Mouse (Mus musculus) lung, postnatal 4 days (tissue): ENCODE results near the gene Aldh1l1.

Source experiments
- DNase-seq, 2 experiments: peaks; one replicate each; pipeline ENCODE4 v3.0.0; 2021

Gene Aldh1l1

DNA sequence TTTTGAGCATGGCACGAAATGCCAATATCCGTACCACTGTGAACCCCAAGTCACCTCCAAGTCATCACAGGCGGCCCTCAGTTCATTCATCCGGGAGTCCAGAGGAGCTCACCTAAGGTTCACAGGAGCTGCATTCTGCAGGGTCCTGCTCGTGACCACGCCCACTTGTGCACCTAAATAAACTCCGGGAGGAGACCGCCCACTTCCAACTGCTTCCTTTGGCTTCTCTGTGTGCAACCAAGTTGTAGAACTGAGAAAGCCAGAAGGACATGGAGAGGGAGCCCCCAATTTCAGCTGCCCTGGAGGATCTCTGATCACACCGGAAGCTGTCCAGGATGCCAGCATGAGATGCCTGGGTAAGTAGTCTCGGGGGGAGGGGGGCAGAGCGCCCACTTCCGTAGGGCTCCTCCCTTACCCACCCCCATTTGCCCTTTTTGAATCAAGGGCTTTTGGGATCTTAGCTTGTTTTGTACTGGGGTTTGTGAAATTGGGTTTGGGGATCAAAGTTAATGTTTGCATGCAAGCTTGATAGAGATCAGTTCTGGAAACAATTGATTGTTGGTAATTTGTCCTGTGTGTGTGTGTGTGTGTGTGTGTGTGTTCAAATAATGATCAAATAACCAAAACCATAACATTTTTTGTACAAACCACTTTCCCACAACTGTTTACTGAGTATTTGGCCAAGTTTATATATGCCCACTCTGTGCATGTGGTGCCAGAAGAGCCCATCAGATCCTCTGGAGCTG lies at the start of gene Aldh1l1:
Gene Aldh1l1 (plus strand): TSS at position 252 of the 746 bp plus-strand sequence.
- no peak for DNase-seq

DNA sequence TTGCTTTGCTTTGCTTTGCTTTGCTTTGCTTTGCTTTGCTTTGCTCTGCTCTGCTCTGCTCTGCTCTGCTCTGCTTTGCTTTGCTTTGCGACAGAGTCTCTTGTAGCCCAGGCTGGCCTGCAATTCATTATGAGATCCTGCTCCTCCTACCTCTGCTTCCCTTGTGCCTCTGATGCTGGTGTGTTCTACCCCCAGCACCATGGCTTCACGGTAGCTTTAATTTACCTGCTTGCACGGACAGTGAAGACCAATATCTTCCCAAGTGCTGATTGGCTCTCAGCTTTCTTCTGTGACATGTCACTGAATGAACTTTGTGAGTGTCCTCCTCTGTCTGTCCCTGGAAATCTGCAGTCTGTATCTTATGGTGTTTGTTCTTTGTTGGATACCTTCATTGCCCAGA lies 49.2 kb upstream of the Aldh1l1 start:
- no peak for DNase-seq

DNA sequence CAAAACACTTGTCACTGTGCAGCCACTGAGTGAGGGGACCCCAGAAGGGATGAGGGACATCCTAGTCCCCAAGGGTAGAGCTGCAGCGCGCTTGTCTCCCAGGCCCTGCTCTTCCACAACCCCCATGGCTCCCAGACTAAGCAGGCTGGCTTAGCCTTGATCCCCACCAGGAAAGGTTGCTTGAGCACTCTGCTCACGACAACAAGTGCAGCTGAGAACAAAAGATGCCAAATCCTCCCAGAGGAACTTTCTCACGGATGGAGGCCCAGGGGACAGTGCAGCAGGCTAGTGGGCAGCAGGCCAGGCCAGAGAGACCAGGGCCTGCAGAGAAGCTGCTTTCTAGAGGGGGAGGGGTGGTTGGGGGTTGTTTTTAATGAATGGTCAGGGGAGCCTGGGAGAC lies 39.3 kb upstream of the Aldh1l1 start:
- DNase-seq = no peak

DNA sequence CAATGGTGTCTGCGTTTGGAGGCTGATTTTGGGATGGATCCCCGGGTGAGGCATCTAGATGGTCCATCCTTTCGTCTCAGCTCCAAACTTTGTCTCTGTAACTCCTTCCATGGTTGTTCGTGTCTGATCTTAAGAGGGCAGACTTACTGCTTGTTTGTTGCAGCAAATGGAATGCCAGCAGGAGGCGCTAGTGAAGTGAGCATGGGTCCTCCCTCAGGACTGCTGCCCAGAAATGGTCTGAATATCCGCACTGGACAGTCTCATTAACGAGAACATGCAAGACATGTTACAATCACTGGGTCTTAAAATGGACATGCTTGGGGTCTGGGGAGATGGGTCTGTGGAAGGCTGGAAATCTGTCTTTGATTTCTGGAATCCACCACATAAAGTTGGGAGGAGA lies 36.0 kb upstream of the Aldh1l1 start:
- DNase-seq = peak; percentile 83 to 88

DNA sequence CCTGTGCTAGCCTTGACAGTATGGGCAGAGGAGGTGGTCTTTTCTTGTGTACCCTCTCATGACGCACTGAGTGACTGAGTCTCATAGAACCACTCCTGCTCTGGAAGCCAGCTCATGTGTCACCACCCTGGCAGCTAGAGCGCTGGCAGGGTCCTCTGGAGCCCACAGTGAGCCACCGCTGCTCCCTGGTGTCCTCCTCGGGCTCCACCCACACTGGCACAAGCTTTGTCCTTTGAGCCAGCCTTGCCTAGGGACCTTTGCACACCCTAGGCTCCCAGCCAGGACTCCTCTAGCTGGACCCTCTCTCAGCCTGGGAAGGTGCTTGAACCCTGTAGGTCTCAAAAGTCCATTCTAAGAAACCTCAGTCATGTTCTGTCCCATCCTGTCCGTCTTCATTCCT lies 35.5 kb upstream of the Aldh1l1 start:
- peak; percentile 45 to 70 for DNase-seq

DNA sequence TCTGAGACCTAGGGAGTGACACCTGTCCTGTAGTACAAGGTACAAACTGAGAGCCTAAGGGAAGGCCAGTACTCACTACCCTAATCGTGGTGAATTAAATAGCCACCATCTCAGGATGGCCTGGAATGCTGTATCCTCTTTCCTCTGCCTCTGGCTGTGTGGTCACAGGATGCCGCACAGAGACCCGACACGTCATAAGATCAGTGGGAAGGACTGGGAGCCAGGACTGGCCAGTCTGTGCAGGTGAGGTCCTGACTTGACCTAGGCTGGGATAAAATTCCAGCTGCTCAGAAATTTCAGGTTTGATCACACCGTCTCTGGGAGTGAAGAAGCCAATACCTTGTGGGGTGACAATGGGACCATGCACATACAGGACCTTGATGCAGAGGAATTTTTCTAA lies 34.7 kb upstream of the Aldh1l1 start:
- no peak for DNase-seq

DNA sequence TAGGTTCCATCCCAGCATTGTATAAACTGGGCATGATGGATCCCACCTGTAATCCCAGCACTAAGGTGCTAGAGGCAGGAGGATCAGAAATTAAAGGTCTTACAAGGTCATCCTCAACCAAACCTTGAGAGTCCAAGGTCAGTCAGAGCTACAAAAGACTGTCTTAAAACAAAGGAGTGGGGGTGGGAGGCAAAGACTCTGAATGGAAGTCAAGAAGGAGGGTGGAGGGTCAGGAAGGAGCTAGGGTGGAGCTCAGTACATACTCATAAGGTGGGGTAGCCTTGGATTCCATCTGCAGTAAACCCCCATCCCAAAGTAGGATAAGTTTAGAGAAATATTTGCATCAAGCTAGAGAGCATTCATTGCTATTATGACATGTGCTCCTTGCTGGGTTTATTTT lies 33.6 kb upstream of the Aldh1l1 start:
- DNase-seq = no peak

DNA sequence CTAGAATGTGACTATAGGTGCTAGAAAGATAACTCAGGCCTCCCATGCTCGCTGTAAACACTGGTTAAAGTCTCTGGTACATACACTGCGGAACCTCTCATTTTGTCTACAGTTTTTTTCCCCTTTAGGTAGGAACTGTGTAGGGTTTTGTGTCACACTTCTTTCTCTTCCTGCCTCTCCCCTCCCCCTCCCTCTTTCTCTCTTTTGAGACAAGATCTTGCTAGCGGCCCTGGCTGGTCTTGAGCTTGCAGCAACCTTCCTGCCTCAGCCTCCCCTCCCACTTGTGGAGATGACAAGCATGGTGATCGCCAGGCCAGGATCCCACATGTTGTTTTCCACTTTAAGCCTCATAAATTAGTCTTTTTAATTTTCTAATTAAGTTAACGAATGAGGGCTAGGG lies 32.5 kb upstream of the Aldh1l1 start:
- DNase-seq = no peak

DNA sequence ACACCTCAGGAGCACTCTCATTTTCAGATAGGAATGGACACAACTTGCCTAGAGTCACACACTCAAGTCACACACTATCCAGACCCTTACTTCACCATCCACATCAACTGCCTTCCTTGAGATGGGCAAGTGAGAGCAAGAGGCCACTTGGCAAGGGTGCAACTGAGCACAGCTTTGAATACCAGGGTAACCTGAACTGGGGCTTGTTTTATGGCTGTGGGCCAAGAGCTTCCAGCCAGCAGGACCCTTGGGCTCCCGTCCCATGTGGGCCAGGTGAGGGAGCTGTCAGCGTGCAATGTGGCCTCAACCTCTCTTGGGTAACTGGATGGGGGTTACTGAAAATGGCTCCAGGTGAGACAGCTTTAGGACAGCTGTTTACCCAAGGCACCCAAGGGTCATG lies 28.8 kb upstream of the Aldh1l1 start:
- peak in 1 of 2 experiments; percentile 43 for DNase-seq

DNA sequence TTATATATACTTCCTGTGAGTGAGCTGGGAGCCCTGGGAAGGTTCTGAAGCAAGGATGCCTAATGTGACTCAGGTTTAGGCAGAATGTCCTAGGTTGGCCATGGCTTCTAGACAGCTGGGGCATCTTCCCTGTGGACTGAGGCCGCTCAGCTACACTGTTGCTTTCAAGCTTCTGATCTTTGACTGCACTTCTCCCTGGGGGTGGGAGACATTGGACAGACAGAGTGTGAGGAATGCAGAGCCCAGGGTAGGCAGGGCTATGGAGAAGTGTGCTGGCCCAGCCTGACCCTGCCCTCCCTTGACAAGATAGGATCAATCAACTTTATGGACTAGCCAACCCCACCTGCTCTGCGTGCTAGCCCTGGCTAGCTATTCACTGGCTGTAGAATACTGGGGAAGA lies 25.0 kb upstream of the Aldh1l1 start:
- DNase-seq = no peak

DNA sequence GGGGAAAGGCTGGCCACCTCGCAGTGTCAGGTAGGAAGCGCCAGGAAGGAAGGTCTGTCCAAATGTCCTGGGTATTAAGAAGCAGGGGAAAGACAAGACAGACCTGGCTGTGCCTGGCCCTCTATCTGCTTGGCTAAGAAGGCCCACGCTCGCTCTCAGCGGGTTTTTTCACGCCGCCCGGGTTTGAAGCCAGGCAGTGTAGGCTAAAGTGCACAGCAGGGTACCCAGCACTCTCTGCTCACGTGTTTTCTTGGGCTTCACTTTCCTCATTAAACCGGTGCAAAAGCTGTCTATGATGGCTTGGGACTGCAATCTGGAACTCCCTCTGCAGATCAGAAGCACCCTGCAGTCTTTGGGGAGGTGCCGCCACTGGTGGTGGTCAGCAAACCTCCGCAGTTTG lies 24.5 kb upstream of the Aldh1l1 start:
- no peak for DNase-seq

DNA sequence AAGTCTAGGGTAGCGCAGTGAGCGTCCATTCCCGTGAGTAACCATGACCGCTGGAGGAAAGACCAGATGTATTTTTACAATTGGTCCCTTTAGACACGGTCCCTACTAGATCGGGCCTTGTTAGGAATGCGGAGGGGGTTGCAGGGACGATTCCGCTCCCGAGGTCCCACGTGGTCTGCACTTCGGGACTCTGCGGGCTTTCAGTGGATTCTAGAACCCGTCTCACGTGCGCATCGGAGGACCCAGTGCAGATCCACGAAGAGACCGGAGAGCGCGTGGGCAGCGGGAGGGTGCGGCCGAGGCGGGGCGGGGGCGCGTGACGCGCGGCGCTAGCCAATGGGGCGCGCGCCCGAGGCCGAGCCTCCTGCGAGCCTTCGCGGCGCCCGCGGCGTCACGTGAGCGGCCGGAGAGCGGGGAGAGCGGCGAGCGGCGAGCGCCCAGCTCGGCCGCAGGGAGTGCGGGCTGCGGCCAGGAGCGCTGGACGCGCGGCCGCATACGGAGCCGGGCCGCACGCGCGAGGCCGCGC lies 24.0 kb upstream of the Aldh1l1 start, which contains the start of gene Klf15:
Gene Klf15 (plus strand): TSS at position 396 of the 526 bp plus-strand sequence.
- DNase-seq = peak; percentile 79 to 90

DNA sequence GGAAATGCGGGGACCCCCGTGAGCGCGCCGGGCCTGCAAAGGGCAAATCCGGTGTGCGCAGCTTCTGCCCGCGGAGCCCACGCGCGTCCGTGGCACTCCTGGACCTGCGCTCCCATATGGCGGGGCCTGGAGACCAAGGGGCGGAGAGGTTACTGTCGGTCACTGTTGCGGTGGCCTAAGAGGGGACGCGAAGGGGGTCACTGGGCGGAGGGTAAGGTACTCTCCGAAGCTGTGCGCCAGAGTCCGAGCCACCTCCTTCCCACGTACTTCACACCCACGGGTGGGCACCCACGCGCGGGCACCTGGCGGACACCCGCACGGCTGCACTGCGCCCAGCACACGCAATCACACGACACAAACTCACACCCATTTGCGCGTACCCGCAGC lies 23.4 kb upstream of the Aldh1l1 start:
- DNase-seq = no peak

DNA sequence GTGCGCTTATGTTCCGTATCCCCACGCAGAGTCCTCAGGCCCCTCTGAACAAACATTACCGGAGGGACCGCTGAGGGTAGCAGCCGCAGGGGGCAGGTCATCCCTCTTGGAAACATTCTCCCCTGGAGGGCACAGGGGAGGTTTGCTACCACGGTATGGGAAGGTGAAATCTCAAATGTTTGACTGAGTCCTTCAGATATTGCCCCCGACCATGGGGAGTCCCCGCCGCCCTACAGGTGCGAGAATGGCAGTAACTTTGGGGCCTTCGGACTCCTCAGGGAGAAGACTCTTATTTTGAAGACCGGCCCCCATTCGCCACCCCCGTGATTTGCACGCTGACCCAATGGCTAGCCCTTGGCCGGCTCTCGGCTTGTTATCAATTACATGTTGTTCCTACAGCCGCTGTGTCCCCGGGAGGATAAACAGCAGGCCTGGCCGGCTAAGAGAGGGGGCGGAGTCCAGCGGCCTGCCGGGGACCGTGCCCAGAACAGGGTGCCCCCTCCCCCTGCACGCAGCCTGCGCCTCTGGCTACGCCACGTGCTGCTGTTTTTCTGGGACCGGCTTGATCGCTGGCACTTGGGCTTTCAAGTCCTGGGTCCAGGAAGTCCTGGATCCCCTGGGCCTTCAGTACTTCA lies 22.9 kb upstream of the Aldh1l1 start:
- DNase-seq = peak; percentile 89 to 96

DNA sequence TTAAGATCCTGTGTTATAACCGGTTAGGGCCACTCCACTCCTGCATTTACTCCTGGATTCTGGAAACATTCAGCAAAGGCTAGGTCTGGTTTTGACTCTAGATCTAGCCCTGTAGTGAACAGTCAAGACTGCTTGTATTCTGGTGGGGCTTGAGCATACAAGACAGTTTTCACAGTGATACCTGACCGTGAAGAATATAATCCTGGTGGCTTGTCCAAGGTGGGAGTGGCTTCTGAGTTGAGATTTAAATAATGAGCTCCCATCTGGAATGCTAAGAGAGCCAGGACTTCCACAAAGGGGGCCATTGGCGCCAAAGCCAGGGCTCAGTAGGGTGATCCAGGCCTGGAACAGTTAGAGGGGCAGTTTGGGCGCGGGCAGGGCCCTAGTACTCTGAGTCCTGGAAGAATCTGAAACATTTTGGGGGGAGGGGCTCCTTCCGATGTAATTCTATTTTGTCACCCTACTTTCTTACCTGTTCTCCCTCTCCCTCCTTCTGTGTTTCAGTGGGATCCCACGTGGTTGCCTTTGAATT lies 22.3 kb upstream of the Aldh1l1 start:
- no peak for DNase-seq

DNA sequence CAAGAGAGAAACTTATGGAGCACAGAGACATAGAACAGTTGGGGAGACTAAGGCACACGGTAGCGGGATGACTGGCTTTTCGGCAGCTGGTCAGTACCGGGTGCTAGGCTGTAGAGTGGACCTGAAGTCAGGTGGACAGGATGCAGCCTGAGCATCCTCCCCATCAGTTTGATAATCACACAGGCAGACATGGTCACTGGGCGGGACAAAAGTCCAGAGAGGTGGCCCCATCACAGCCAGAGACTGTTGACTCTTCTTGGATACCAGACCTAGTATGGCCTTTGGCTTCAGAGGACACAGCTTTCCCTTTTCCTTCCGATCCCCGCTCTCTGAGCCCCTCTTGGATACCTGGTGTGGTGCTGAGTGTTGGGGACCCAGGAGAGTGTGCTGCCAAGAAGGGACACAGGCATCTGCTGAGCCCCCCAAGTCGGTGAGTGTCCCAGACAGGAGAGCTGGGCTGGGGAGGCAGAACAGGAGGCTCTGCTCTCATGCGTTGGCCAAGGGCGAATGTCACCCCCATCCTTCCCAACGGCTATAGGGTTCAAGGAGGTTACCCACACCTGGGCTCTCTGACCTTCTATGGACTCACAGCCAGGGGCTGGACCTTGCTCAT lies 21.1 kb upstream of the Aldh1l1 start:
- no peak for DNase-seq

DNA sequence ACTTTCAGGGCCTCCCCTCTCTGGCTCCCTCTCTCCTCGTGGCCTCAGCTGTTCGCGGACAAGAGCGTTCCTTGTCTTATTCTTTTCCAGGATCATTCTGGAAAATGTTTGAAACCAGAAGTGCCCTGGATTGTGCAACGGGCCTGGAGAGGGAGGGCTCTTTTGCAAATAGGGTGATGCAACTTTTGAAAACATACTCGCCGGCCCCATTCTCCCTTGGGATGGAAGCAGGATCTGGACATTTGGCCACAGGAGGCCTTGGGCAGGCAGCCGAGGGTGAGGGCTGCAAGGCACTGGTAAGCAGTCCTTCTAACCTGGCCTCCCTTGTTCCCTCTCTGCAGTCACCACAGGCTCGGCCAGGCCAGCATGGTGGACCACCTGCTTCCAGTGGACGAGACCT lies 20.1 kb upstream of the Aldh1l1 start:
- peak; percentile 71 to 82 for DNase-seq

DNA sequence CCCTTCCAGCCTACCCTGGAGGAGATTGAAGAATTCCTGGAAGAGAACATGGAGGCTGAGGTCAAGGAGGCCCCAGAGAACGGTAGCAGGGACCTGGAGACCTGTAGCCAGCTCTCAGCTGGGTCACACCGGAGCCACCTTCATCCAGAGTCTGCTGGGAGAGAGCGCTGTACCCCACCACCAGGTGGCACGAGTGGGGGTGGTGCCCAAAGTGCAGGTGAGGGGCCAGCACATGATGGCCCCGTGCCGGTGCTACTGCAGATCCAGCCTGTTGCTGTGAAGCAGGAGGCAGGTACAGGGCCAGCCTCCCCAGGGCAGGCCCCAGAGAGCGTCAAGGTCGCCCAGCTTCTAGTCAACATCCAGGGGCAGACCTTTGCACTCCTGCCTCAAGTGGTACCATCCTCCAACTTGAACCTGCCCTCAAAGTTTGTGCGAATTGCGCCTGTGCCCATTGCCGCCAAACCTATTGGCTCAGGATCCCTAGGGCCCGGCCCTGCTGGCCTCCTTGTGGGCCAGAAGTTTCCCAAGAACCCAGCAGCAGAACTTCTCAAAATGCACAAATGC lies 19.3 kb upstream of the Aldh1l1 start:
- no peak for DNase-seq

DNA sequence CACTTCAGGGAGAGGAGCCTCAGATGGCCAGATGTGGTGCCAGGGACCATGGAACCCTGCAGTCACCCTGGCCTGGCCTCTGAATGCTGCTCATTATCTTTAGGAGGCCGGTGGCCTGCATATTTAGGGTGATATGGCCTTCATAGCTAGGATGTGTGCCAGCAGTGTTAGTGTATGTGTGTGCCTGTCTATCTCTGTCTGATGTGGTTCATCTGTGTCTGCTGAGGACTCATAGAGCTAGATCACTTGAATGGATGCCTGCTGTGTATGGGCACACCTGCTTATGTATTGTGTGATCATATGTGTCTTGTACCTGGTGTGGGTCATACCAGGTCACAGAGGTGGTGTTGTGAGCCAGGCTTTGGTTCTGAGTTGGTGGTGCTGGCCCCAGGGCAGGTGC lies 18.0 kb upstream of the Aldh1l1 start:
- DNase-seq = no peak

DNA sequence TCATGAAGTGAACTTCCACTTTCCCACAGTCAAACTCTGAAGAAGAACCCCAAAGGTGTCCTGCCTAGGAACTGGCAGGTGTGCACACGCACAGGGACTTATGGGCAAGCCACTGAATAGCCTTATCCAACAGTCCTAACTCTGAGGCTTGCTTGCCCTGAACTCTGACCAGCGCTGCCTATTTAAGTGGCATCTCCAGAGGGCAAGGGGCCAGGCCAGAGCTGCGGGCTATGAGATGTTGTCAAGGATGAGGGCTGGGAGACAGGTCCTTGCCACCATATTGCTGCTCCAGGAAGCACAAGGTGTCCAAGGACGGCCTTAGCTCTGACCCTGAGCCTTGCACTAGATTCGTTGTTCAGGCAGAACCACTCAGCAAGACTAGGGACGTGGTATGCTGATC lies 17.2 kb upstream of the Aldh1l1 start:
- no peak for DNase-seq

DNA sequence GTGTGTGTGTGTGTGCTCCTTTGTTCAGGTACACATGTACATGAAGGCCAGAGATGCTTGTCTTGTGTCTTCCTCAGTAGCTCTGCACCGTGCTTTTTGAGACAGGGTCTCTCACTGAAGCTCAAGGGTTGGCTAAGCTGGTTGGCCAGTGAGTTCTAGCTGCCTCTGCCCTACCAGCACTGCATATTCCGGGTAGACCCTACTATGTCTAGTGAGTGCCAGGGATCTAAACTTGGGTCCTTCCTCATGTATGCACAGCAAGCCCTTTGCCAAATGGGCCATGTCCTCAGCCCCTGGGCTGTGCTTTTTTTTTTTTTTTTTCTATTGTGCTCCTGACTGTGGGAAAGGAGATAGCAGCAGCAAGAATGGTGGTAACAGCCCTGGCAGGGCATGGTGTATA lies 16.0 kb upstream of the Aldh1l1 start:
- no peak for DNase-seq

DNA sequence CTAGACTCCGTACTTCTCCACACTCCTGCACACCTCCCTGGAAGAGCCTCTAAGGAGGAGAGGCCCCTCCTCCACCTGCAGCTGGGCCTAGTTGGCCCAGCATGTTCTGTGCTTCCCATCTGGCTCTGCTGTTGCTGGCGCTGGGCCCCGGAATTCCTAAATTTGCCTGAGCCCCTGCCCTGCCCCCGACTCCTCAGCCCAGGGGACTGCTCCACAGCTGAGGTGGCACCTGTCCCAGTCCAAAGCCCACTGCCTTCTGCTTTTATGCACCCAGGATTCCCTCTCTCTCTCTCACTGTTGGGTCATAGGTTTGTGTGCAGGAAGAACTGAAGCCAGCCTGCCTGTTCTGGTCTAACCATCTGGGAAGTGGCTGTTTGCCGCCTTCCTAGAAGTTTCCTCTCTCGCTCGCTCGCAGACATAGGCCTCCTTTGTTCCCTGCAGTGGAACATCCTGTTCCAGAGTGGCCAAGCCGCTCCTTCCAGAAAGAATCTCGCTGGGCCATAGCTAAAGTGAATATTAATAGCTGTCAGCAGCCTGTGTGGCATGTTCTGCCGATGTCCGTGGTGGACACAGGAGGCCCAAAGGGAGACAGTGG lies 15.2 kb upstream of the Aldh1l1 start:
- peak; percentile 40 to 62 for DNase-seq

DNA sequence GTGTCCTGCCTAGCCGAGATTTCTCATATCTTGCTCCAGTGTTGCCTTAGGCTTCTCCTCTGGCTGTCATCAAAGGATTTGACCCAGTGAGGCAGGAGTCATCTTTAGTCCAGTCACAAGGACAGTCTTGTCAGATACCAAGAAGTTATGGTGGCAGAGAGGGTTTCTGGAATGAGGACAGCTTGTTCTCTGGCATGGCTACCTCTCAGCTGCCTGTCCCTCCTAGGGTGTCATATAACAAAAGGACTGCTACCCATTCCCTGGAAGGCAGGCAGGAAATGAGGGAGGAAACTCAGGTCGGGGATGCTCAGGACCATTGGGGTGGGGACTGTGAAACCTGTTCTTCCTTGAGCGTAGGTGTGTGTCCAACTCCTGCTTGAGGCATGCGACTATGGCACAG lies 14.1 kb upstream of the Aldh1l1 start:
- DNase-seq = no peak
